Mouse (Mus musculus): ENCODE measurements at regions not wholly inside any gene's neighbourhood (a gene's known extent, or its start where the extent isn't known, plus 50 kb on each side); places are given as distances from the start of the nearest gene placed in this dataset.
"Not testable (repeated sequence)": the region's sequence is repeated elsewhere in the genome, so short reads cannot be mapped to it uniquely, and the experiment has no call there.

DNA sequence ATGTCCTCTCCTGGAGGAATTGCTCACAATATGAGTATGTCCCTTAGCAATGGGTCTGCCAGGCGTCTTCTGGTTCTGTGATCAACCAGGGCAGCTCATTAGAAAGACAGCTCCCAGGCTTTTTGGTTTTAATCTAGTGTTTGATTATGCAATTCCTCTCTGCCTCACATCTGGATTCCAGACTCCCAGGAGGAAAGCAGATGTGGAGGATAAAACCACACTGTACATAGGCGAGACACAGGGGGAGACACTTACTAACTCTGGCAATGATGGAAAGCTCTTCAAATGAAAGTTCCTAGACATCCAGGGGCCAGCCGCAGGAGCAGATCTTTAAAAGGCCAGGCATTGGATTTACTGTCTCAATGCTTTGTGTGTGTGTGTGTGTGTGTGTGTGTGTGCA, 116.4 kb upstream of the Tet2 start:
- no peak for DNase-seq (ENCODE audit: low spot score in 2 of 2)

DNA sequence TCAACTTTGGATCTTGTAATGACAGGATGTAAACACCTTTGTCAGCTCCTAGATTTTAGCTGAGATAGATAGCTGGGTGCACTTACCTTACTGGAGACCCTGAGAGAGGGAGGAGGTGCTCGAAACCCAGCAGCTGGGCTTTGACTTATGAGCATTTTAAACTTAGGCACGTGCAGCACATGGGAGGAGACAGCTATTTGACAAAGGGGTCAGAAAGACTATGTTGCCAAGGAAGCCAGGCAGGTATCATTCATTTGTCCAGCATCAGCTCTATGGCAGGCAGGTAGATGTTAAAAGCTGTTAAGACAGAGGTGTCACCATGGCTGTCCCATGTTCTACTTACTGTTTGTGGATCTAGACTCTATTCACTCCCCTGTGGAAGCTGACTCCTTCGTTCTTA, 120.0 kb upstream of the Tet2 start:
- no peak for DNase-seq (ENCODE audit: low spot score in 2 of 2)

DNA sequence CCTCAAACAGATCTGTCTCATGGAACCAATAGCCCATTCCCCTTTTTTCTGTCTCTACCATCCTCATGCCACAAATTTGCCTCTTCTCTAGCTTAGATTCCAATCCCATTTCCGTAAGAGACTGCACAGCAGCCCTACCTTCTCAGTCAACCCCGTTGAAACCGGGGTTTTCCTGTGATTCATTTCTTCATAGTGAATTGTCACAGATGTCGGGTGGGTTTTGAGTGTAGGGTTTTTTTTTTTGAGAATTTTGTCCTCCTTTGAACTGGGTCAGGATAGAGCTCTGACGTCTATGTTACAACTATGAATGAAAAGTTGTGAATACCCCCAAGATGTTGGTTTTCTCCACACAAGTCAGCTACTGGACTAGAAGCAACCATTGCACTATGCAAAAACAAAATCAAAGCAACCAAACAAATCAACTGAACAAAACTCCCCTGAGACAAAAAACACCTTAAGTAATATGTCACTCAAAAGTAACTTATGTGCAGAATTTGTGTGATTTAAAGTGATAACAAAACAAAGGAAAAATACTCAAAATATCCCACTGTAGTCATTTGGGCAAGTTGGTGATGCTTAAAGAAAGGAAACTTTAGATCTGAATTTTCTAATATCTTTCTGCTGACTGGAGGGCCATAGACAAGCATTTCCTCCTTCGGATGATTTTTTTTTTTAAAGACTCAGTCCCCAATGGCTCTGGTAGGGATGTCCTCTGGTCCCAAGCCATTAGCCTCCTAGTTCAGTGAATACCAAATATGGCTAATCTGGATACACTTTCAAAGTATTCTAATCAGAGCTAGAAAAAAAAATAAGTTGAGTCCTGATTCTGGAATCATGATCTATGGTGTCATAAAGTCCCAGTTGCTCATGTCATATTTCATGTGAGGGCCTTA, 120.7 kb upstream of the Tet2 start:
- DNase-seq (ENCODE audit: low spot score in 2 of 2) = no peak

DNA sequence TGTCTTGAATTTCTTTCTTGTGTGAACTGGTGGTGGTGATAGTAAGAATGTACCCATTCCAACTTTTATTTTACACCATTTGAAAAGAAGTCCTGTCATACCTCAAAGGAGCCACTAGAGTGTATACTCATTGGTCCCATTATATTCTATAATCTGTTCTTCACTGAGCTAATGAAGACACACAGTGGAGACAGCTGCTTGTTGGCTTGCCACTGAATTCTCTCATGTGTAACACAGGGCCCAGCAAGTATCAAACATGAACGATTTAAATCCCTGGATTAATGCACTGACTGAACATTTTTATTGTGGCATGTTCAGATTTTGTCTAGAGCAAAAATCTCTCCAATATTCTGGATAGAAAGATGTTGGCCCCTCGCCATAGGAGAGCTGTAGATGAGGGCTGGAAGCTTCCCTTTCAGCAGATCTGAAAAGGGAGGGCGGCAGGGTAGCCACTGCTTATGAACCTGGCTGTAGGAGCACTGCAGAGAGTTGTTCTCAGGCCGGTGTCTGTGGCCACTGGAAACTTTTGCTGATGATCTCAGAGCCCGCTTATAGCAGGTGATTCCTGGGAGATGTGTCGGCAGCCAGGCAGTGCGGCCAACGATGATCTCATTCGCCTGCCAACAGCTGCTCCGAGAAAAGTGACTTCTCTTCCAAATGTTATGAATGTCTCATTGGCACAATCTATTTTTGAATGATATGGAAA, 128.0 kb upstream of the Tet2 start:
- peak; percentile 25 to 46 for DNase-seq (ENCODE audit: low spot score in 2 of 2)

GRCm38 (mm10) chr3:133677892-133678291, 133.0 kb upstream of the Tet2 start:
- no peak for DNase-seq (ENCODE audit: low spot score in 2 of 2)

GRCm38 (mm10) chr3:133679891-133680290, 135.0 kb upstream of the Tet2 start:
- no peak for DNase-seq (ENCODE audit: low spot score in 2 of 2)

GRCm38 (mm10) chr3:133680343-133680742, 135.4 kb upstream of the Tet2 start:
- no peak for DNase-seq (ENCODE audit: low spot score in 2 of 2)

DNA sequence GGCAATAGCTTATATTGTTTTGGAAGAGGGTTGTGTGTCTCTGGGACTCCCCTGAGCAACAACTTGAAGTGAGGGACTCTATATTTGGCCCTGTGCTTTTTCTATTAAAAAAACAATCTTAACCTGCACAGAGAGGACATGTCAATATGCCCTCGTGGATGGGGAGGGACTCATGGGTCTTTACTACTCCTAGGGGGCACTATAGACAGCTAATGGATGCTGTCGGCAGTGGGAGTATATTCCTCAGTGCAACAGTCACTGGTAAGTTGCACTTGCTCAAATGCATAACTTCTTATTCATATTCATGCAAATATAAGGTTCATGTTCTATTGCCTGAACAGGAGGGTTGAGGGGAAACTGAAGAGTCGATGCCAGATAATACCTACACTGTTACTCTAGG, 135.9 kb upstream of the Tet2 start:
- no peak for DNase-seq (ENCODE audit: low spot score in 2 of 2)

GRCm38 (mm10) chr3:133684196-133684743, 139.3 kb upstream of the Tet2 start:
- DNase-seq (ENCODE audit: low spot score in 2 of 2) = no peak

DNA sequence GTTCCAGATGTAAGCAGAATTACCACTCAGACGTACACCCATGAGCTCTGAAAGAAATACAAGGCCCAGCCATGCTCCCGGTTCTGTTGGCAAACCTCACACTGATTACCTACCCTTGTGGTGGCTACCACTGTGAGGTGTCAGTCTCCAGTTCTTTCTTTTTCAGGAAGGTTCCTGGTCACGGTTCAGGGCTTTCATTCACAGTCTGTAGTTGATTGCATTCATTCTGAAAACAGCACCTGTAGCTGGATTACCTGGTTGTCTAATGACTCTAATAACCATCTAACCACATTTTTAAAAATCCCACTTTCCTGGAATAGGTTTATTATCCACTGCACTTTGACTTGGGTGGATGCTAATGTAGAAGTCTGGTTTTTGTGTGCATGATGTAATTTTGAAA, 139.8 kb upstream of the Tet2 start:
- DNase-seq (ENCODE audit: low spot score in 2 of 2) = no peak

GRCm38 (mm10) chr3:133685393-133685792, 140.5 kb upstream of the Tet2 start:
- no peak for DNase-seq (ENCODE audit: low spot score in 2 of 2)

DNA sequence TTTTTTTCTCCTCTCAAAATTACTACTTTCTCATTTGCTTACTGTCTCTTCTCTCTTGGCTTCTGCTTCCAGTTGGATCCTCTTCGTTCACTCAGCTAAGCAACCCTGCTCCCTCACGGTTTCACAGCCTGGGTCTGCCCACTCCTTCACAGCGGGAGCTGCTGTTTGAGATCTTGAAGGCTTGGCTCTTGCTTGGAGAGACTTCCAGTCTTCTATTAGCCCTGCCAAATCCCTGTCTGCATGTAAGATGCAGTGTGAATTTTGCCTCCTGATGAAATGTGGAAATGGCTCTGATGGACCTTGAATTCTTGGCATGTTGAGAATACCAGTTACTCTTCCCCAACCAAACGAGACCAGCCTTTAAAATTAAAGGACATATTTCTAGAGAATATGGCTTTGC, 149.1 kb upstream of the Tet2 start:
- DNase-seq (ENCODE audit: low spot score in 2 of 2) = no peak

DNA sequence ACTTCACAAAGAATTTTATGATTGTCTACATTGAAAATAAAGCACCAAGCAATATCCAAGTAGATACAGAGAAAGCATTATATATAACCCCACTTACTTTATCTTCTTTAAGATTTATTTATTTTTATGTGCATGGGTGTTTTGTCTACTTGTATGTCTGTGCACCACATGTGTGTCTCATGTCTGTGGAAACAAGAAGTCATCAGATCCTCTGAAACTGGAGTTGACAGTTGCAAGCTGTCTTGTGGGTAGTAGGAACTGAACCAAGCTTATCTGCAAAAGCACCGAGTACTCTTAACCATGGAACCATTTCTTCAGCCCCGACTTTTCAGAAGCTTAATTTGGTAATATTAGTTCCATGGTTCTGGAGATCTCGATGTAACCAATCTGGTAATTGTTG, 151.2 kb upstream of the Tet2 start:
- no peak for DNase-seq (ENCODE audit: low spot score in 2 of 2)

DNA sequence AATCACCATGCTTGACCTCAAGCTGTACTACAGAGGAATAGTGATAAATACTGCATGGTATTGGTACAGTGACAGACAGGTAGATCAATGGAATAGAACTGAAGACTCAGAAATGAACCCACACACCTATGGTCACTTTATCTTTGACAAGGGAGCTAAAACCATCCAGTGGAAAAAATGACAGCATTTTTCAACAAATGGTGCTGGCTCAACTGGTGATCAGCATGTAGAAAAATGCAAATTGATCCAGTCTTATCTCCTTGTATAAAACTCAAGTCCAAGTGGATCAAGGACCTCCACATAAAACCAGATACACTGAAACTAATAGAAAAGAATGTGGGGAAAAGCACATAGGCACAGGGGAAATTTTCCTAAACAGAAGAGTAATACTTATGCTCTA, 159.9 kb upstream of the Tet2 start:
- not testable (repeated sequence) for DNase-seq (ENCODE audit: low spot score in 2 of 2)

GRCm38 (mm10) chr3:133711518-133711917, 166.6 kb upstream of the Tet2 start:
- no peak for DNase-seq (ENCODE audit: low spot score in 2 of 2)

- no peak for DNase-seq (ENCODE audit: low spot score in 2 of 2)
Measured at GRCm38 (mm10) chr3:133722550-133723290, 177.8 kb upstream of the Tet2 start.

DNA sequence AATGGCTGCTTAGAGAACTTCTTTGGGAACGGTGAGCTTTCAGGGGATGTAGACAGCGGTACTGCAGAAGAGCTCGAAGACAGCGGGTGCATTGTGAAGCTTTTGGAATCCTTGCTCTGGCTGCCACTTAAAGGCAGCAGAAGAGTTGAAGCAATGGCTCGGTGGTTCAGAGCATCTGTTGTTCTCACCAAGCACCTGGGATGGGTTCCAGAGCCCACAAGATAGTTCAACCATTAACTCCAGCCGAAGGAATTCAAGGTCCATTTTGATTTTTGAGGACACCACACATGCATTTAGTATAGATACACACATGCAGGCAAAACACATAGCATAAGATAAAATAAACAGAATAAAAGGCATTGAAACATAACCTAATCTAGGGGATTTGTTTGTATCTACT, 181.9 kb upstream of the Tet2 start:
- no peak for DNase-seq (ENCODE audit: low spot score in 2 of 2)

- DNase-seq (ENCODE audit: low spot score in 2 of 2) = no peak
Measured at GRCm38 (mm10) chr3:133735603-133736002, 190.7 kb upstream of the Tet2 start.

- DNase-seq (ENCODE audit: low spot score in 2 of 2) = no peak
Measured at GRCm38 (mm10) chr3:133738936-133739335, 194.0 kb upstream of the Tet2 start.

DNA sequence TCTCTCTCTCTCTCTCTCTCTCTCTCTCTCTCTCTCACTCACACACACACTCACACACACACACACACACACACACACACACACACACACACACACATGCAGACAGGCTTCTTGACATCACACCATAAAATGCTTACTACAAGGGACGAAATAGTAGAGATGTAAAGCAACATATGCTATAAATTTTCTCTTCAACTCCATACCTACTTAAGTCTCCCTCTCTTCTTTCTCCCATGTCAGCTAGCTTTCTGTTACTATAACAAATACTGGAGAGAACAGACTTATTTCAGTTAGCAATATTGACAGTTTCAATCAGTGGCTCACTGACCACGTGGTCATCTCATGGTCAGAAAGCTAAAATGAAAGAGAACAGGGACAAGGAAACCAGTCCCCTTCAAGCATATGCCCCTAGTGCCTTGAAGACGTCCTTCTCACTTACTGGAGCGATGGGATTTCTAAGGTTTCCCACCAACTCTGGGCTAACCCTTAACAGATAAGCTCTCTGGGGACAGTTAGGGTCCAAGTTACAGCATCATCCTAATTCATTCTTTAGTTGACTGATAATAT, 199.7 kb upstream of the Tet2 start:
- no peak for DNase-seq (ENCODE audit: low spot score in 2 of 2)
